Mouse (Mus musculus) mouse embryonic stem cell (cell line): ENCODE results near the gene Uaca.
"Not testable (repeated sequence)": the region's sequence is repeated elsewhere in the genome, so short reads cannot be mapped to it uniquely, and the experiment has no call there.

Experiments used
- in situ Hi-C, 2 experiments: fragments of 300-500 bp; cut with MboI; formaldehyde crosslinking; loops; 1 replicate in 1 of 2; 3 replicates in 1 of 2; pipeline ENCODE4 v1.14.3; 2019 to 2020; ENCODE audit warnings: low sequenced_read_pairs in 2 of 2, low pct_unique_long_range_greater_than_20kb in 1 of 2, mixed read lengths in 1 of 2; ENCODE audit not compliant: unreplicated experiment in 1 of 2

Gene Uaca

DNA sequence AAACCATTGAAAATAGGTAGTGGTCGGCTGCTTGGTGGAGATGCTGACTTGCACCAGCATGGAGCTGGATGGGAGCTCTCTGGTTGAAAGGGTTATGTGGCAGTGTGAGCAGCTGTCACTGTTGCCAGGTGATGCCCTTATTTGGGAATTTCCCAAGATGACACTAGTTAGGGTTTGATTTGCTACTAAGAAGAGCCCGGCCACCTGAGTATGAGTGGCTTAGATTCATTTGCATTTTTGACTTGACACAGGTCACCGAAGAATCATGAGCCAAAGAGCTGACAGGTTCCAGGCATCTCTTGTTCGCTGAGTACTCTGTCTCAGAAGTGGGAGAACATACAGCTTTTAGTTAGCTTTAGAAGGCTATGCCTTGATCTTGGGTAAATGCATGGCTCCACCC, 9.3 kb upstream of the Uaca start:
- in situ Hi-C loops = no loop called here

GRCm38 (mm10) chr9:60787517-60788110, 6.7 kb upstream of the Uaca start:
- in situ Hi-C loops = no loop called here

DNA sequence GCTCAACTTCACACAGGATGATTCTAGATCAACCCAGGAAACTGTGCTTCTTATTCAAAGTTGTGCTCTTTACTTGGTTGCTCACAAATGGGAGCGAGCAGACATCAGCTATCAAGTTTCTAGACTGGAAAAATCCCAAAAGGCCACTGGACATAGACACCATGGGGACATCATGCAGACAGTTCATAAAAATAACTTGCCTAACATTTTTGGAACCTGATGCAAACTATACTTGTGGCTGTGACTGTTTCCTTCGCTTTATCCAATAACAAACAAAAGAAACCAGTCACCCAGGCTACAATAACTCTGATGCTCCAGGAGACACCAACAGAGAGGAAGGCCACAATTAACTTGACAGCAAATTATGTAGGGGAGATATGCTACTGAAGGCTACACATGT, 4.1 kb upstream of the Uaca start:
- in situ Hi-C loops = no loop called here

DNA sequence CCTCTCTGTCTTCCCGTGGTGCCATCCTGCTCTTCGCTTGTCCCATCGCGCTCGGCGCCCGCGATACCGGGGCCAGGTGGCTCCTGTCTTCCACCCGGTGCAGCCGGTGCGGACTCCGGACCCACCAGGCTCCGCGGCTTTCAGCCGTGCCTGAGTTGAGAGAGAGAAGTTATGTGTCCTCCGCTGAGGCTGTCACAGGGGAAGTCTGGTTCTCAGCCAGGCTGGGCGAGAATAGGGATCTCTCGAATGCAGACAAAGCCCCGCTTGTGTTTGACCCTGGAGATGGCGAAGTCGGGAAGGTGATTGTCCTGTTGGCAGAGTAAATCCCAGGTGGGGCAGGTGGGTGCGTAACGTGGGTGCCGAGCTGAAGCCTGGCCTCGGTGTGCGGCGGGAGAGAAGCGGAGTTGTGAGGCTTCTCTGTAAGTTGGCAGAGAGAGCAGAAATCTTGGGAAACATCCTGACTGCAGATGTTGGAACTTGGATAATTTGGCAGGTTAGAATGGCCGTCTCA, 554 bp downstream of the Uaca start:
- in situ Hi-C loops = no loop called here

- in situ Hi-C loops = no loop called here
These were observed 1.7 kb downstream of the Uaca start for GRCm38 (mm10) chr9:60796076-60796475.

DNA sequence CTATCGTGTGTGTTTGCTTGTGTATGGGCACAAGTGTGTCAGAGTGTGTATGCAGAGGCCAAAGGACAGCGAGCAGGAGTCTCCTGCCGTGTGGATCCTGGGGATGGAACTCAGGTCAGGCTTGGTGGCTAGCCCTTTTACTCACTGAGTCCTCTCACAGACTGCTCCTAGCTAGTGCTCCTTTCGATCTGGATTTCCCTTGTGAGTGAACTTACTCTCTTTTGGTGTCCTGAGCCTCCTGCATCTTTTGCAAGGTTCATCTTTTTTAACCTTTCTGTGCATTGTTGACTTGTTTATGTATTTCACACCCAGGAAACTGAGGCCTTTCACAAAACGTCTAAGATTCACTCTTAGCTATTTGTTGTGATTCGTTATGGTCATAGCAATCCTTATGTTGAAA, 2.8 kb downstream of the Uaca start:
- in situ Hi-C loops = no loop called here

- in situ Hi-C loops = no loop called here
These were observed 4.7 kb downstream of the Uaca start for GRCm38 (mm10) chr9:60799061-60799460.

DNA sequence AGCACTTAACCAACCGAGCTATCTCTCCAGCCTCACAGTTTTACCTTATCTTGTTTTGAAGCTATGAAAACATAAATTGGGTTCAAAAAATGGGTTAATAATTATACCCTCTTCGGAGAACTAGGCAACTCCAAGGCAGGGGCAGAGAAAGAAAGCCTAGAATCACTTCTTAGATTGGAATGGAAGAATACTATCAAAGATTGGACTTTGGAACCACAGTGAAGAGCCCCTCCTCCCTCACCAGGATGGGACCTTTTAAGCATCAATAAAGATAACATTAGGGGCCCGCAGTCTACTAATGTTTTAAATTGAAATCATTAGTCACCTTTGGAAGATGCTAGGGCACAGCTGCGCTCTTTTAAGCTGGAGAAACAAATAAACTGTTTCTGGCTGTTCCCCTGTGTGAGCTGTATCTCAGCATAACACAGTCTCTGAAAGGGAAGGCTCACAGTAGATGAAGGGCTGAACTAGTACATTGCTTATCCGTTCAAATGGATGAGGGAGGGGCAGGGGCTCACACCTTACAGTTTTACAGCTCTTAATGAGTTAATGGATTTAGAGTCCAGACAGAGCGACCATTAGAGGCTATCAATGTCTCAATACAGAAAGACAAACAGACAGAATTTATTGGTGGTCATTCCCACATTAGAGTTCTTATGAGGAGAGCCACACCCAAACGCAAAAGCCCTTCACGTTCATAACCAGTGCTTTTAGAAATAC, 6.5 kb downstream of the Uaca start:
- in situ Hi-C loops = no loop called here

DNA sequence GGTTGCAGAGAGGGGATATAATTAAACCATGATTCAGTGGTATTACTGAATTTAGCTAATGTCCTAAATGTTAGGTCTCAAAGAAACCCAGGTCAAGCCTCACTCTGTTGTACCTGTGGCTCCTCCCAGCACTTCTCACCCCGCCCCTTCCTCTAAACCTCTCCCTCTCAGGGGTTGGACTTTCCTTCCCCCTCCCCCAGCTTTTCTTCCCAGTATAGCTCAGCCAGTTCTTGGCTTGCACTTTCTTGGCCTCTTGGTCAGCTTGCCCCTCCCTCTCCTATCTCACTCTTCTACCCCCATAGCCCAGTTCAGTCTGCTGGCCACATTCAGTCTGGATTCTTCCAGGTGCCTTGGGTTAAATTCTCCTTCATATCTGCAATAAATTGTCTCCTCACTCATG, 7.4 kb downstream of the Uaca start:
- in situ Hi-C loops = no loop called here

DNA sequence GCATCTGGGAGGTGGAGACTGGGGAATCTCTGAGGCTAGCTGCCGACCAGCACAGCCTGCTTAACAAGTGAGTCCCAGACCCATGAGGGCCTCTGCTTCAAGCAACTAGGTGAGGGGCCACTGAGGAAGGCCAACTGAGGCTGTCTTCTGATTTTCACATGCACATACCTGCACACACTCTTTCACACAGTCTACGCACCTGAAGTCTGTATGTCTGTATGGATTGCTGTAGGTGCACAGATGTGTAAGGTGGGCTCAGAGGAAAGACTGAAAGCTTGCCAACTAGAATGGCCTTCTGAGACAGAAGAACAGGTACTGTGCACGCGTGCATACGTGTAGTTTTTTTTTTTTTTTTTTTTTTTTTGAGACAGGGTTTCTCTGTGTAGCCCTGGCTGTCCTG, 8.0 kb downstream of the Uaca start:
- in situ Hi-C loops = no loop called here

GRCm38 (mm10) chr9:60806021-60806420, 11.7 kb downstream of the Uaca start:
- in situ Hi-C loops = no loop called here

GRCm38 (mm10) chr9:60807996-60808395, 13.7 kb downstream of the Uaca start:
- in situ Hi-C loops = no loop called here

GRCm38 (mm10) chr9:60813139-60813880, 19.0 kb downstream of the Uaca start:
- in situ Hi-C loops = no loop called here

DNA sequence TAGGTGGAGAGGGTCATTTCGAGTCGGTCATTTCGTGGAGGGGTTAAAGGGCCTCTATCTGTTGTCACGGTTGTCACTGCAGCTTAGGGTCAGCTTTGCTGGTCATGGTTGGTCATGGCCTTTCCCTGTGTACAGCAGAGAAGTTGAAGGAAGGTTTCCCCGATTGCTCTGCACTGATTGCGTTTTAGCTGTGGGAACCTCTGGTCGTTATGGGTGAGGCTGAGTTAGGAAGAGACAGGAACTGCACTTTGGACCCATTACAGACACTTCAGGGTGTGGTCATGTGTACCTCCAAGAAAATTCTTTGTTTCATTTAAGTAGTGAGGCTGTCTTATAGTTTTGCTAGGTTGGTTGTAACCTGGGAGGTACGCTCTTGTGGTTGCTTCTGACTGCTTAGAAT, 21.2 kb downstream of the Uaca start:
- in situ Hi-C loops = no loop called here

DNA sequence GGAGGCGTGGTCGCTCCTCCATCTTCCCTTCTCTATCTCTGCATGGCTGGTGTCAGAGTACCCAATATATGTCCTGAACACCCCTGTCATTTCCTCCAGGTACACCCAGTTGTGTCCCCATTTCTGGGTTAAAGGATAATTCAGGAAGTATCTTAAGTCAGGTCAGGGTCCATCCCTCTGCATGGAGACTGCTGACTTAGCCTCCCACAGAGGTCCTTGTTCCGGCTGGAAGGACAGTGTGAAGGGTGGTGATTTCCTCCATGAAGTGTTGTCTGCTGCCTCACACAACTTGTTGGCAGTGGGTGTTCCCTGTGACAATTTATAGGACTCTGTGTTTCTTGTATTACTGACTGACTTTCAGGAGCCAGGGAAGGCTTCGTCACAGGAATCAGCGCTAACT, 23.2 kb downstream of the Uaca start:
- in situ Hi-C loops = no loop called here

GRCm38 (mm10) chr9:60818582-60818981, 24.2 kb downstream of the Uaca start:
- in situ Hi-C loops = not testable (repeated sequence)

GRCm38 (mm10) chr9:60819340-60819739, 25.0 kb downstream of the Uaca start:
- in situ Hi-C loops = no loop called here

DNA sequence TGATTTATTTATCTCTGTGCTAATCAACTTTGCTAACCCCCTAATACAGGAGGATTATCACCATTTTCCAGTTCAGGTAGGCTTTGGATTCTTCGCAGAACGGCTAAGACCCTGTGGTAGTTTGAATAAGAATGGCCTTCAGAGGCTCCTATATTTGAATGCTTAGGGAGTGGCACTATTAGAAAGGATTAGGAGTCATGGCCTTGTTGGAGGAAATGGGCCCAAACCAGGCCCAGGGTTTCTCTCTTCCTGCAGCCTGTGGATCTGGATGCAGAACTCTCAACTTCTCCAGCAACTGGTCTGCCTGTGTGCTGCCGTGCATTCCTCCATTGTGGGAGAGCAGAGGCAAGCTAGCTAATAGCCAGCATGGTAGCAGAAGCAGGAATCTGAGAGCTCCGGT, 27.2 kb downstream of the Uaca start:
- in situ Hi-C loops = no loop called here

DNA sequence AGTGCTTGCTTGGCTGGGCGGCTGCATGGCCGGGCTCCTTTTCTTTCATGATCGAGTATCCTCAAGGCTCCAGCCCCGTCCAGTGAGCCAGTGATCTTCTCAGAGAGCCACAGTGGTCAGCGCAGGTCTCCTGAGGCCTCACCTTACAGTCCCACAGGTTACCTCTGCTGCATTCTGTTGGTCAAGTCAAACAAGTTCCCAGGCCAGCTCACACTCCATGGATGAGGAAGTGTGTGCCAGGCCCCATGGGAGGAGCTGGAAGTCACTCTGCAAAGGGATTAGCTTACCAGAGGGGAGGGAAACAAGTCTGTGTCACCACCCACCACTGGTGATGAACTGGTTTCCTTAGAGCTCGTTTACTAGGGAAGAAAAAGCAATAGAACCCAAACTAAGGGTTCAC, 28.3 kb downstream of the Uaca start:
- in situ Hi-C loops = no loop called here

DNA sequence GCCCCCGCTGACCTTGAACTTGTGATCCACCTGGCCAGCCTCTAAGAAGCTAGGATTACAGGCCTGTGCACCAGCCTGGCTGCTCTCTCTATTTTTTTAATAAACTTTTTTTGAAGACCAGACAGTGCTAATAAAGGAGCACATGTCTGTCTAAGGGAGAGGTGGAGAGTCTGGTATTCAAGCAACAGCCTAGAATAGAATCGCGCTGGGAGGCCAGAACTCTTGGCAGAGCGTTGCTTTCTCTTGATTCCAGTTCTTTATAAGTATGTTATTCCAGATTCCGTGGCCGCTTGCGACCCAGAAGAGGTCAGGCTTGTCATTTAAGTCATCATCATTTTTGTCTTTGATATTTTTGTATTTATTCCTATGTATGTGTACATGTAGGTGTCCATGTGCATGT, 31.2 kb downstream of the Uaca start:
- in situ Hi-C loops = no loop called here
